Mouse (Mus musculus) layer of hippocampus, adult 11-12 months (tissue): ENCODE data around the gene Cwf19l2.
"Not testable (repeated sequence)": the region's sequence is repeated elsewhere in the genome, so short reads cannot be mapped to it uniquely, and the experiment has no call there.

Experiments
- DNase-seq: peaks from one replicate; pipeline ENCODE4 v3.0.0; 2022; ENCODE audit warnings: low spot score

Gene Cwf19l2

GRCm38 (mm10) chr9:3403251-3404208 is at the start of gene Cwf19l2:
Gene Cwf19l2, plus strand, starts transcription at chr9:3403592.
- DNase-seq = peak; percentile 87

GRCm38 (mm10) chr9:3376323-3376722 is 27.1 kb upstream of the Cwf19l2 start:
- not testable (repeated sequence) for DNase-seq

- DNase-seq = peak; percentile 18
These were observed 980 bp downstream of the Cwf19l2 start for GRCm38 (mm10) chr9:3404372-3404771.

DNA sequence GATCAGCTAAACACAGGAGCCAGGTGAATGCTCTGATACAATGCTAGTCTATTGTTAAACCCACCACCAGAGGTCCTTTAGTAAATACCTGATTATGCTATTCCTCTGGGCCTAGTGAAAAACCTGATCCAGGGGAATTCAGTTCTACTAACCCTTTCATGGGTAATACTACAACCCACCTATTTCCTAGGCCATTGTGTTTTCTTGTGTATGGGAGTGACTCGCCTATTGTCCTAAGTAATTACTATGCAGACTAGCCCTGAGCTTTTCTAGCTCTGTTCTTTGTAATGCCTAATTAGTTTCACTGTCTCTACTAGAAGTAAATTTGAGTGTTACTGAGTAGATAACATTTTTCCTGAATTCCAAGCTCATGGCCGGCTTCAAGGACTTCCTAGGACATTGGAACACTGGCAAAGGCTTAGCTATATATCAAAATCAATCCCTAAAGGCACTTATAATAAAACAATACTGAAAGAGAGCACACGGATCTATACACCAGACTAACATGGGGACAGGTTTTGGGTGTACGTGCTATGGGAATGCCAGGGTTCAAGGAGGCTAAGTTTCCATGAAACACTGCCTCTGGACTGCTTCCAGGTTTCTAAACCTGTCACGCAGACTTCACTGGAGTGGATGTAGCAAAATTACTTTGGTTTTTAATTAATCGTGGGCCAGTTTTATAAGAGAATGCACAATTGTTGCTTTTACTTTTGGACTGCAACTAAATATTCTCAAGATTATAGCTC is 36.3 kb downstream of the Cwf19l2 start:
- DNase-seq = not testable (repeated sequence)

DNA sequence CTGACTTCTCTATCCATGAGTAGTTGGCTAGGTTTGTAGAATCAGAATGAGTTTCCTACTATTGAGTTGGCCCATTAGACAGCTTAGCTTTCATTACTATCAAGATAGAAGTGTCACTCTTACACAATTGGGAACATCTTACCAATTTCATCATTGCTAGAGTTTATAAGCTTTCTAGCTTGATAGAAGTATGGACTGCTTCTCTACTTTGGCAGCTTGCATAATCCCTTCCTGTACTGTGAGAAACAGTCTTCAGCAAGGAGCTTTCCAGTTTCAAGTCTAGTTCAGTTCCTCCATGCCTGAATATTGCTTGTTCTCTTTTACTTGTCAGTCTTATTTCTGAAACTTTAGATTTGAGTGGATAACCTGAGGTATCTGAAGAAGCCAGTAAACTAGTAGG is 68.5 kb downstream of the Cwf19l2 start:
- no peak for DNase-seq

DNA sequence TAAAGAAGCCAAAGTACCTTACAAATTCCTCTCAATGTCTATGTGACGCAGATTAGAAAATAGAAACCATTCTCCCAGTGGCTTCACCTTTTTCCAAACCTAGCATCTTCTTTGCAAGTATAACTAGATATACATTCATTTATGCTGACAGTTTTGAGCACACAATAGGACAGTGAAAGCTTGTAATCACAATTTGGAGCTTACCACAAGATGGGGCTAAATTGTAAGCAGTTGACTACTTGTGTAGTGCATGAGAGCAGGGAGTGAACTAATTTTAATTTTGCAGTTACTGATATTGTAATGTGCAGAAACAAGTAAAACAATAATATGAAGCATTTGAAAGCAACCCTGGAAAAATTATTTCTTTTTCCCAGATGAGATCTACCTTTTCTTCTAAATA is 115.3 kb downstream of the Cwf19l2 start:
- no peak for DNase-seq

- DNase-seq = no peak
These were observed 115.8 kb downstream of the Cwf19l2 start for GRCm38 (mm10) chr9:3519178-3519577.

- no peak for DNase-seq
These were observed 117.6 kb downstream of the Cwf19l2 start for GRCm38 (mm10) chr9:3521031-3521430.
